Mouse (Mus musculus): ENCODE data around the gene Mfng. TPM values are rescaled to one million over a fixed set of nuclear protein-coding genes. Genes with fewer than 3 reads are reported as not detected.

The Mfng gene
- polyA plus RNA-seq, 1 experiment from 2014 or later: 20.1 TPM

GRCm38 (mm10) chr15:78782348-78783103 is 9.3 kb upstream of the Mfng start:
- no peak for ATAC-seq
- Histone ChIP-seq H3K27me3 (replicated peaks; ENCODE audit: control insufficient read depth, insufficient read depth, low read length) (no peaks in the 10 kb centered on the region), H3K27ac (ENCODE audit: low read depth, low read length) (no peak overlapping the region), H3K4me3 (ENCODE audit: low read length) (no peak overlapping the region), H3K9me3 (ENCODE audit: control insufficient read depth, low read length) (no peaks in the 10 kb centered on the region), H3K36me3 (ENCODE audit: control insufficient read depth, insufficient read depth, low read length) (no peaks in the 10 kb centered on the region), H3K4me1 (ENCODE audit: control insufficient read depth, insufficient read depth, low read depth, low read length) (peaks cover 7% of the 10 kb centered on the region), H3K4me2 (ENCODE audit: low read length) (no peak overlapping the region), H3K9ac (ENCODE audit: low read depth, low read length) (no peak overlapping the region)
- 67% methylated on average over 14 of the region's 14 CpGs for WGBS

GRCm38 (mm10) chr15:78780908-78781307 is 7.6 kb upstream of the Mfng start:
- ATAC-seq: no peak
- WGBS: 81% methylated on average over 7 of the region's 7 CpGs
- H3K4me2 ChIP-seq (ENCODE audit: low read length): no peak overlapping the region
- no peak overlapping the region for H3K9ac ChIP-seq (ENCODE audit: low read depth, low read length)
- H3K4me1 ChIP-seq (ENCODE audit: control insufficient read depth, insufficient read depth, low read depth, low read length): peaks cover 3% of the 10 kb centered on the region
- H3K36me3 ChIP-seq (ENCODE audit: control insufficient read depth, insufficient read depth, low read length): no peaks in the 10 kb centered on the region
- H3K9me3 ChIP-seq (ENCODE audit: control insufficient read depth, low read length): no peaks in the 10 kb centered on the region
- H3K27me3 ChIP-seq (replicated peaks; ENCODE audit: control insufficient read depth, insufficient read depth, low read length): no peaks in the 10 kb centered on the region
- no peak overlapping the region for H3K27ac ChIP-seq (ENCODE audit: low read depth, low read length)
- H3K4me3 ChIP-seq (ENCODE audit: low read length): no peak overlapping the region

DNA sequence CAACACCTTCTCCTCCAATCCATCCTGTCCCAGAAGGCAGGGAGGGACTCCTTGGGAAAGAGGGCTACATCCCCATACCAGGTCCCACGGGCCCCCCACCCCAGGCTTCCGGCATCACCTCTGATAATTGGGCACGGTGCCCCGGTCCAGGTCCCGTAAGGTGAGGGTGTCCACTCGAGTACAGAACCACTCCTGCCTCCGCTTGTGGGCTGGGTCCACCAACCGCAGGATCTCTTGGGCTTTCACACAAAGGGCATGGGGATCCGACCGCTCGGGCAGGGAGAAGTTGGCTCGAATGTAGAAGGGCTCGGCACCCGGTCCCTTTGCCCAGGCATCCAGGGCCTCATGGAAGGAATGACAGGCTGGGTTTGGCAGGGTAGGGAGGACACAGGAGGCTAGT is 7.1 kb upstream of the Mfng start:
- Histone ChIP-seq H3K9ac (ENCODE audit: low read depth, low read length) (no peak overlapping the region), H3K9me3 (ENCODE audit: control insufficient read depth, low read length) (no peaks in the 10 kb centered on the region), H3K27me3 (replicated peaks; ENCODE audit: control insufficient read depth, insufficient read depth, low read length) (no peaks in the 10 kb centered on the region), H3K36me3 (ENCODE audit: control insufficient read depth, insufficient read depth, low read length) (no peaks in the 10 kb centered on the region), H3K4me1 (ENCODE audit: control insufficient read depth, insufficient read depth, low read depth, low read length) (peaks cover 3% of the 10 kb centered on the region), H3K4me2 (ENCODE audit: low read length) (no peak overlapping the region), H3K4me3 (ENCODE audit: low read length) (no peak overlapping the region), H3K27ac (ENCODE audit: low read depth, low read length) (no peak overlapping the region)
- ATAC-seq: no peak
- 94% methylated on average over 14 of the region's 14 CpGs for WGBS

- Histone ChIP-seq H3K36me3 (ENCODE audit: control insufficient read depth, insufficient read depth, low read length) (no peaks in the 10 kb centered on the region), H3K4me1 (ENCODE audit: control insufficient read depth, insufficient read depth, low read depth, low read length) (peaks cover 3% of the 10 kb centered on the region), H3K9me3 (ENCODE audit: control insufficient read depth, low read length) (no peaks in the 10 kb centered on the region), H3K4me3 (ENCODE audit: low read length) (no peak overlapping the region), H3K27ac (ENCODE audit: low read depth, low read length) (no peak overlapping the region), H3K27me3 (replicated peaks; ENCODE audit: control insufficient read depth, insufficient read depth, low read length) (no peaks in the 10 kb centered on the region), H3K4me2 (ENCODE audit: low read length) (no peak overlapping the region), H3K9ac (ENCODE audit: low read depth, low read length) (no peak overlapping the region)
- 93% methylated on average over 5 of the region's 5 CpGs for WGBS
- no peak for ATAC-seq
Observed at GRCm38 (mm10) chr15:78779690-78780089, 6.4 kb upstream of the Mfng start.

- WGBS: 81% methylated on average over 8 of the region's 8 CpGs
- no peak for ATAC-seq
- Histone ChIP-seq H3K4me3 (ENCODE audit: low read length) (no peak overlapping the region), H3K27me3 (replicated peaks; ENCODE audit: control insufficient read depth, insufficient read depth, low read length) (no peaks in the 10 kb centered on the region), H3K9ac (ENCODE audit: low read depth, low read length) (no peak overlapping the region), H3K4me2 (ENCODE audit: low read length) (no peak overlapping the region), H3K27ac (ENCODE audit: low read depth, low read length) (no peak overlapping the region), H3K9me3 (ENCODE audit: control insufficient read depth, low read length) (no peaks in the 10 kb centered on the region), H3K4me1 (ENCODE audit: control insufficient read depth, insufficient read depth, low read depth, low read length) (peaks cover 3% of the 10 kb centered on the region), H3K36me3 (ENCODE audit: control insufficient read depth, insufficient read depth, low read length) (no peaks in the 10 kb centered on the region)
Observed at GRCm38 (mm10) chr15:78779253-78779652, 6.0 kb upstream of the Mfng start.

GRCm38 (mm10) chr15:78778077-78778870 is 5.0 kb upstream of the Mfng start:
- peak; percentile 35; the same call in 1 of the 2 replicates for ATAC-seq
- Histone ChIP-seq H3K36me3 (ENCODE audit: control insufficient read depth, insufficient read depth, low read length) (no peaks in the 10 kb centered on the region), H3K27ac (ENCODE audit: low read depth, low read length) (peak overlapping the region; percentile 25; the same call in 1 of the 2 replicates), H3K4me3 (ENCODE audit: low read length) (no peak overlapping the region), H3K4me2 (ENCODE audit: low read length) (no peak overlapping the region), H3K27me3 (replicated peaks; ENCODE audit: control insufficient read depth, insufficient read depth, low read length) (no peaks in the 10 kb centered on the region), H3K4me1 (ENCODE audit: control insufficient read depth, insufficient read depth, low read depth, low read length) (peaks cover 7% of the 10 kb centered on the region), H3K9ac (ENCODE audit: low read depth, low read length) (peak overlapping the region; percentile 18; the same call in 1 of the 2 replicates), H3K9me3 (ENCODE audit: control insufficient read depth, low read length) (no peaks in the 10 kb centered on the region)
- 35% methylated on average over 14 of the region's 15 CpGs for WGBS

GRCm38 (mm10) chr15:78772856-78773255 is 419 bp downstream of the Mfng start:
- Histone ChIP-seq H3K4me1 (ENCODE audit: control insufficient read depth, insufficient read depth, low read depth, low read length) (peaks cover 12% of the 10 kb centered on the region), H3K36me3 (ENCODE audit: control insufficient read depth, insufficient read depth, low read length) (no peaks in the 10 kb centered on the region), H3K27ac (ENCODE audit: low read depth, low read length) (peak overlapping the region; percentile 3), H3K4me3 (ENCODE audit: low read length) (peak overlapping the region; percentile 13), H3K9ac (ENCODE audit: low read depth, low read length) (peak overlapping the region; percentile 8), H3K4me2 (ENCODE audit: low read length) (peak overlapping the region; percentile 32), H3K9me3 (ENCODE audit: control insufficient read depth, low read length) (no peaks in the 10 kb centered on the region), H3K27me3 (replicated peaks; ENCODE audit: control insufficient read depth, insufficient read depth, low read length) (no peaks in the 10 kb centered on the region)
- ATAC-seq: 0 out of 2 replicates have a peak, but pooled peaks have one; percentile 4
- WGBS: 29% methylated on average over 13 of the region's 14 CpGs

- peak; percentile 6; the same call in 1 of the 2 replicates for ATAC-seq
- Histone ChIP-seq H3K9ac (ENCODE audit: low read depth, low read length) (no peak overlapping the region), H3K36me3 (ENCODE audit: control insufficient read depth, insufficient read depth, low read length) (no peaks in the 10 kb centered on the region), H3K4me2 (ENCODE audit: low read length) (peak overlapping the region; percentile 32), H3K27me3 (replicated peaks; ENCODE audit: control insufficient read depth, insufficient read depth, low read length) (no peaks in the 10 kb centered on the region), H3K27ac (ENCODE audit: low read depth, low read length) (peak overlapping the region; percentile 42), H3K4me3 (ENCODE audit: low read length) (peak overlapping the region; percentile 13), H3K4me1 (ENCODE audit: control insufficient read depth, insufficient read depth, low read depth, low read length) (peaks cover 11% of the 10 kb centered on the region), H3K9me3 (ENCODE audit: control insufficient read depth, low read length) (no peaks in the 10 kb centered on the region)
- 61% methylated on average over 4 of the region's 4 CpGs for WGBS
Observed at GRCm38 (mm10) chr15:78772368-78772763, 909 bp downstream of the Mfng start.

All from hindbrain, embryonic 16.5 days (tissue).